Mouse (Mus musculus): ENCODE data around the gene Rbfox1. TPM values are rescaled to one million over a fixed set of nuclear protein-coding genes. Genes with fewer than 3 reads are reported as not detected.

Rbfox1 gene
- polyA plus RNA-seq, 1 experiment from 2014 or later: 125 TPM

GRCm38 (mm10) chr16:7282257-7282656 lies 1397.1 kb downstream of the Rbfox1 start:
- ATAC-seq (ENCODE audit: low FRiP score, low TSS enrichment) (no peak), DNase-seq (no peak)
- 94% methylated on average over 7 of the region's 7 CpGs for WGBS
- no peaks in the 10 kb centered on the region for H3K36me3 ChIP-seq (ENCODE audit: control insufficient read depth, insufficient read depth, low read length)
- H3K4me3 ChIP-seq (replicated peaks; ENCODE audit: low read depth, low read length): no peak overlapping the region
- H3K27me3 ChIP-seq (ENCODE audit: control insufficient read depth, insufficient read depth, low read length): no peaks in the 10 kb centered on the region
- no peaks in the 10 kb centered on the region for H3K9me3 ChIP-seq (ENCODE audit: control insufficient read depth, low read length)
- H3K4me1 ChIP-seq (ENCODE audit: control insufficient read depth, insufficient read depth, low read length): no peaks in the 10 kb centered on the region
- H3K27ac ChIP-seq (replicated peaks; ENCODE audit: low read depth, low read length): no peak overlapping the region
- H3K4me2 ChIP-seq (ENCODE audit: low read length): no peak overlapping the region
- no peak overlapping the region for H3K9ac ChIP-seq (replicated peaks; ENCODE audit: low read length)

GRCm38 (mm10) chr16:7292985-7293805 lies 1408.0 kb downstream of the Rbfox1 start:
- no peak overlapping the region for H3K9ac ChIP-seq (replicated peaks; ENCODE audit: low read length)
- H3K9me3 ChIP-seq (ENCODE audit: control insufficient read depth, low read length): no peaks in the 10 kb centered on the region
- H3K4me1 ChIP-seq (ENCODE audit: control insufficient read depth, insufficient read depth, low read length): no peaks in the 10 kb centered on the region
- H3K27me3 ChIP-seq (ENCODE audit: control insufficient read depth, insufficient read depth, low read length): no peaks in the 10 kb centered on the region
- no peak overlapping the region for H3K4me2 ChIP-seq (ENCODE audit: low read length)
- no peak overlapping the region for H3K4me3 ChIP-seq (replicated peaks; ENCODE audit: low read depth, low read length)
- H3K27ac ChIP-seq (replicated peaks; ENCODE audit: low read depth, low read length): no peak overlapping the region
- H3K36me3 ChIP-seq (ENCODE audit: control insufficient read depth, insufficient read depth, low read length): no peaks in the 10 kb centered on the region
- WGBS: 42% methylated on average over 16 of the region's 16 CpGs
- ATAC-seq (ENCODE audit: low FRiP score, low TSS enrichment) (no peak), DNase-seq (no peak)

DNA sequence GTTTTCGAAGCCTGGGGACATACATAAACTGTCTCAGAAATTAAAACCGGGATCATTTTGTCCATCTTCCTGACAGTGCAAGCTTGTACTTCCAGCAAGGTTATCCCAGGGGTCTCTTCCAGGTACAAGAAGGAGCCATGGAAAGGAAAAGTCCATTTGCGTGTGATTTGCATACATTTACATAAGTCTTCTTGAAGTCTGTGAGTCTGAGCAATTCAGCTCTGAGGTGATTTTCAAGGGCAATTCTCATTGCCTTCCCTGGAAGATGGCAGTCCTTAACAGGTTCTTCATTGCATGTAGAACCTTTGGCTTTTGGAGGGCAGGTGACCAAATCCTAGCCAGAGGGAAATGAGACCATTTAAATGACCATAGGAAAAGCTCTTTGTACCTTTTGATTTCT lies 1417.3 kb downstream of the Rbfox1 start:
- no peak overlapping the region for H3K27ac ChIP-seq (replicated peaks; ENCODE audit: low read depth, low read length)
- no peak overlapping the region for H3K4me2 ChIP-seq (ENCODE audit: low read length)
- WGBS: 61% methylated on average over 3 of the region's 3 CpGs
- no peaks in the 10 kb centered on the region for H3K36me3 ChIP-seq (ENCODE audit: control insufficient read depth, insufficient read depth, low read length)
- no peaks in the 10 kb centered on the region for H3K9me3 ChIP-seq (ENCODE audit: control insufficient read depth, low read length)
- ATAC-seq (ENCODE audit: low FRiP score, low TSS enrichment) (no peak), DNase-seq (peak; percentile 21)
- no peak overlapping the region for H3K4me3 ChIP-seq (replicated peaks; ENCODE audit: low read depth, low read length)
- no peaks in the 10 kb centered on the region for H3K4me1 ChIP-seq (ENCODE audit: control insufficient read depth, insufficient read depth, low read length)
- no peaks in the 10 kb centered on the region for H3K27me3 ChIP-seq (ENCODE audit: control insufficient read depth, insufficient read depth, low read length)
- no peak overlapping the region for H3K9ac ChIP-seq (replicated peaks; ENCODE audit: low read length)

DNA sequence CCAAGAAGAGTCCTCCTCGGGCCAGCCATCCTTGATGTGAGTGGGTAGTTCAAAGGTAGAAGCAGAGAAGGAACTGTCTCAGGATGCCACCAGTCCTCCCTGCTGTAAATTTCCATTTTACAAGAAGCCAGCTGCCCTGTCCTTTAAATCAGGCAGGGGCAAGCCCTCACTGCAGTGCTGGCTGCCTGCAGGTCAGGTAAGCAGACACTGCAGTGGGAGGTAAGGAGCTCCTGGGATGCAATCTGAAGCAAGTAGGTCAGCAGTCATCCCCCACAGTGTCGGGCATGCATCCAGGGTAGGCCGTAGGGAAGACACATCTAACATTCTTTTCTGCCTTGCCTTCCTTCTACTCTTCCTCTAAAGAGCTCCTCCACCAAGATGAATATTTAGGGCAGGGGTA lies 1444.0 kb downstream of the Rbfox1 start:
- no peak overlapping the region for H3K9ac ChIP-seq (replicated peaks; ENCODE audit: low read length)
- WGBS: 84% methylated on average over 3 of the region's 3 CpGs

GRCm38 (mm10) chr16:7341186-7341585 lies 1456.0 kb downstream of the Rbfox1 start:
- no peaks in the 10 kb centered on the region for H3K27me3 ChIP-seq (ENCODE audit: control insufficient read depth, insufficient read depth, low read length)
- DNase-seq (peak; percentile 53), ATAC-seq (ENCODE audit: low FRiP score, low TSS enrichment) (no peak)
- H3K27ac ChIP-seq (replicated peaks; ENCODE audit: low read depth, low read length): no peak overlapping the region; the same call in 1 of the 2 replicates
- H3K36me3 ChIP-seq (ENCODE audit: control insufficient read depth, insufficient read depth, low read length): no peaks in the 10 kb centered on the region
- no peak overlapping the region for H3K4me2 ChIP-seq (ENCODE audit: low read length)
- H3K9ac ChIP-seq (replicated peaks; ENCODE audit: low read length): no peak overlapping the region
- no peaks in the 10 kb centered on the region for H3K9me3 ChIP-seq (ENCODE audit: control insufficient read depth, low read length)
- no peak overlapping the region for H3K4me3 ChIP-seq (replicated peaks; ENCODE audit: low read depth, low read length)
- WGBS: 21% methylated on average over 4 of the region's 4 CpGs
- H3K4me1 ChIP-seq (ENCODE audit: control insufficient read depth, insufficient read depth, low read length): no peaks in the 10 kb centered on the region

More for the DNA sequence above, 1444.0 kb downstream of the Rbfox1 start:
- DNase-seq (no peak), ATAC-seq (ENCODE audit: low FRiP score, low TSS enrichment) (no peak)
- H3K4me2 ChIP-seq (ENCODE audit: low read length): no peak overlapping the region
- no peaks in the 10 kb centered on the region for H3K36me3 ChIP-seq (ENCODE audit: control insufficient read depth, insufficient read depth, low read length)
- no peak overlapping the region for H3K4me3 ChIP-seq (replicated peaks; ENCODE audit: low read depth, low read length)
- H3K9me3 ChIP-seq (ENCODE audit: control insufficient read depth, low read length): no peaks in the 10 kb centered on the region
- no peaks in the 10 kb centered on the region for H3K27me3 ChIP-seq (ENCODE audit: control insufficient read depth, insufficient read depth, low read length)
- no peaks in the 10 kb centered on the region for H3K4me1 ChIP-seq (ENCODE audit: control insufficient read depth, insufficient read depth, low read length)
- H3K27ac ChIP-seq (replicated peaks; ENCODE audit: low read depth, low read length): no peak overlapping the region

GRCm38 (mm10) chr16:7345298-7345697 lies 1460.1 kb downstream of the Rbfox1 start:
- Histone ChIP-seq H3K4me1 (ENCODE audit: control insufficient read depth, insufficient read depth, low read length) (no peaks in the 10 kb centered on the region), H3K4me3 (replicated peaks; ENCODE audit: low read depth, low read length) (no peak overlapping the region), H3K9ac (replicated peaks; ENCODE audit: low read length) (no peak overlapping the region), H3K9me3 (ENCODE audit: control insufficient read depth, low read length) (no peaks in the 10 kb centered on the region), H3K27me3 (ENCODE audit: control insufficient read depth, insufficient read depth, low read length) (no peaks in the 10 kb centered on the region), H3K4me2 (ENCODE audit: low read length) (no peak overlapping the region), H3K27ac (replicated peaks; ENCODE audit: low read depth, low read length) (no peak overlapping the region), H3K36me3 (ENCODE audit: control insufficient read depth, insufficient read depth, low read length) (no peaks in the 10 kb centered on the region)
- 78% methylated on average over 3 of the region's 3 CpGs for WGBS
- DNase-seq (no peak), ATAC-seq (ENCODE audit: low FRiP score, low TSS enrichment) (no peak)

DNA sequence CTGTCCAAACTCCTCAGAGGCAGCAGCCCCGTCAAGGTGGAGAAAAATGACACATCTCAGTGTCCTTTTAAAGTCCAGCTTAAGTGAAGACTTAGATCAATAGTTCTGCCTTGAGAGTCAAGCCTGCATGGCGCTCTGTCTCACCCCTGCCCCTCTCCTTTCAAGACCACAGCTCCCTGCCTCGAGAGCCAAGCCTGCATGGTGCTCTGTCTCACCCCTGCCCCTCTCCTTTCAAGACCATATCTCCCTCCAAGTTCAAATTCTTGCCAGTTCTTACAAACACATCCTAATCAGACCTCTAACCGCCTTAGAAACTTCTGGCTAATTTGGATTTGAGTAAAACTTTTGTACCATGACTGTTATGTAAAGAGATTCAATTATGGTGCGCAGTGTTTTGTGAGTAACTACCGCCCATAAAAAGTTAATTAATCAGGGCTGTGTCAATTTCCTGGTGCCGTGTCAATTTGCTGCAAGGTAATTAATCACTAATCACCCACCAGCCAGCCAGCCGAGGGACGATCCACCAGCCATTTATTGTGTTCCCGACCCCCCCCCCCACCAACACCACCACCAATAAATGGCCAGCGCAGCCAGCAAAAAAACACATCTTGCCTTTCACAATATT lies 1461.0 kb downstream of the Rbfox1 start:
- no peaks in the 10 kb centered on the region for H3K4me1 ChIP-seq (ENCODE audit: control insufficient read depth, insufficient read depth, low read length)
- no peak overlapping the region for H3K4me3 ChIP-seq (replicated peaks; ENCODE audit: low read depth, low read length)
- no peak overlapping the region for H3K9ac ChIP-seq (replicated peaks; ENCODE audit: low read length)
- no peak overlapping the region for H3K4me2 ChIP-seq (ENCODE audit: low read length)
- no peaks in the 10 kb centered on the region for H3K36me3 ChIP-seq (ENCODE audit: control insufficient read depth, insufficient read depth, low read length)
- ATAC-seq (ENCODE audit: low FRiP score, low TSS enrichment) (no peak), DNase-seq (no peak)
- WGBS: 54% methylated on average over 11 of the region's 11 CpGs
- H3K9me3 ChIP-seq (ENCODE audit: control insufficient read depth, low read length): no peaks in the 10 kb centered on the region
- H3K27ac ChIP-seq (replicated peaks; ENCODE audit: low read depth, low read length): no peak overlapping the region
- H3K27me3 ChIP-seq (ENCODE audit: control insufficient read depth, insufficient read depth, low read length): no peaks in the 10 kb centered on the region

GRCm38 (mm10) chr16:7347522-7348165 lies 1462.5 kb downstream of the Rbfox1 start:
- no peak overlapping the region for H3K27ac ChIP-seq (replicated peaks; ENCODE audit: low read depth, low read length)
- H3K36me3 ChIP-seq (ENCODE audit: control insufficient read depth, insufficient read depth, low read length): no peaks in the 10 kb centered on the region
- WGBS: 66% methylated on average over 7 of the region's 7 CpGs
- DNase-seq (no peak), ATAC-seq (ENCODE audit: low FRiP score, low TSS enrichment) (no peak)
- H3K4me2 ChIP-seq (ENCODE audit: low read length): no peak overlapping the region
- H3K4me3 ChIP-seq (replicated peaks; ENCODE audit: low read depth, low read length): no peak overlapping the region
- 0 out of 2 replicates have a peak, but pooled peaks cover 10% of the 10 kb centered on the region for H3K4me1 ChIP-seq (ENCODE audit: control insufficient read depth, insufficient read depth, low read length)
- H3K9ac ChIP-seq (replicated peaks; ENCODE audit: low read length): no peak overlapping the region
- H3K27me3 ChIP-seq (ENCODE audit: control insufficient read depth, insufficient read depth, low read length): no peaks in the 10 kb centered on the region
- no peaks in the 10 kb centered on the region for H3K9me3 ChIP-seq (ENCODE audit: control insufficient read depth, low read length)

Measured in midbrain, embryonic 14.5 days (tissue).